Mouse (Mus musculus) 416B (cell line): ENCODE measurements around the gene Msantd2.
A peak's percentile ranks its signal among the peaks of the same experiment; 100 is the strongest.

ENCODE experiments used
- DNase-seq: peaks from one replicate; pipeline ENCODE4 v3.0.0; 2011; ENCODE audit warnings: low read depth

Gene Msantd2

GRCm38 (mm10) chr9:37488611-37489396, at the start of gene Msantd2:
Gene Msantd2 (plus strand): TSS chr9:37489319.
- DNase-seq, result peak; percentile 87

GRCm38 (mm10) chr9:37452401-37452800, 36.7 kb upstream of the Msantd2 start:
- no peak for DNase-seq

GRCm38 (mm10) chr9:37453328-37453727, 35.8 kb upstream of the Msantd2 start:
- DNase-seq, result no peak

- DNase-seq, result no peak
Observed at GRCm38 (mm10) chr9:37454011-37454492, 35.1 kb upstream of the Msantd2 start.

- DNase-seq, result no peak
Observed at GRCm38 (mm10) chr9:37454991-37455390, 34.1 kb upstream of the Msantd2 start.

GRCm38 (mm10) chr9:37455868-37456267, 33.3 kb upstream of the Msantd2 start:
- DNase-seq, result no peak

GRCm38 (mm10) chr9:37456481-37456910, 32.6 kb upstream of the Msantd2 start:
- DNase-seq, result no peak

- DNase-seq, result no peak
Observed at GRCm38 (mm10) chr9:37457151-37457550, 32.0 kb upstream of the Msantd2 start.

- DNase-seq, result no peak
Observed at GRCm38 (mm10) chr9:37459665-37460042, 29.5 kb upstream of the Msantd2 start.

- DNase-seq, result no peak
Observed at GRCm38 (mm10) chr9:37460043-37460960, 28.8 kb upstream of the Msantd2 start.

GRCm38 (mm10) chr9:37460961-37461340, 28.2 kb upstream of the Msantd2 start:
- no peak for DNase-seq

- no peak for DNase-seq
Observed at GRCm38 (mm10) chr9:37461571-37461970, 27.5 kb upstream of the Msantd2 start.

GRCm38 (mm10) chr9:37462764-37463163, 26.4 kb upstream of the Msantd2 start:
- peak; percentile 69 for DNase-seq

- DNase-seq, result no peak
Observed at GRCm38 (mm10) chr9:37473611-37474125, 15.5 kb upstream of the Msantd2 start.

- DNase-seq, result no peak
Observed at GRCm38 (mm10) chr9:37474923-37475322, 14.2 kb upstream of the Msantd2 start.

- no peak for DNase-seq
Observed at GRCm38 (mm10) chr9:37485146-37485545, 4.0 kb upstream of the Msantd2 start.

- no peak for DNase-seq
Observed at GRCm38 (mm10) chr9:37488041-37488440, 1.1 kb upstream of the Msantd2 start.

GRCm38 (mm10) chr9:37489446-37490120, 464 bp downstream of the Msantd2 start:
- peak; percentile 80 for DNase-seq

GRCm38 (mm10) chr9:37495761-37496160, 6.6 kb downstream of the Msantd2 start:
- DNase-seq, result no peak

GRCm38 (mm10) chr9:37496325-37496724, 7.2 kb downstream of the Msantd2 start:
- DNase-seq, result no peak

GRCm38 (mm10) chr9:37500201-37500600, 11.1 kb downstream of the Msantd2 start:
- no peak for DNase-seq

- no peak for DNase-seq
Observed at GRCm38 (mm10) chr9:37501170-37501569, 12.1 kb downstream of the Msantd2 start.
